Mouse (Mus musculus) brain, embryonic 14.5 days (tissue): ENCODE results near the gene Lgr4.

Experiments used
- CTCF ChIP-seq: fragments of 200-500 bp; IDR thresholded peaks from 2 replicates; pipeline ENCODE4 v1.5.1; 2012; ENCODE audit warnings: inconsistent platforms, mild to moderate bottlenecking, moderate library complexity, borderline replicate concordance; ENCODE audit not compliant: insufficient read depth, insufficient read length; ENCODE audit errors: extremely low read depth
- POLR2A ChIP-seq: fragments of 200-500 bp; IDR thresholded peaks from 2 replicates; pipeline ENCODE4 v1.6.1; 2012; ENCODE audit warnings: mild to moderate bottlenecking, inconsistent platforms, borderline replicate concordance; ENCODE audit not compliant: poor library complexity, insufficient read depth, insufficient read length, severe bottlenecking; ENCODE audit errors: extremely low read depth

GRCm38 (mm10) chr2:109956785-109957184, 39.3 kb downstream of the Lgr4 start:
- no peak for TF ChIP-seq POLR2A
- no peak for TF ChIP-seq CTCF
